Mouse (Mus musculus) heart, postnatal 14 days (tissue): ENCODE measurements around the gene Fhit. TPM values are rescaled to one million over a fixed set of nuclear protein-coding genes. Genes with fewer than 3 reads are reported as not detected.

ENCODE experiments used
- DNase-seq, 2 experiments: peaks; one replicate each; pipeline ENCODE4 v3.0.0; 2021 to 2022
- intact Hi-C: fragments of 180-260 bp; cut with DNase I; formaldehyde crosslinking; loops from one replicate; pipeline ENCODE4 v1.15.1; 2025
- total RNA-seq, 2 experiments: library from RNA; stranded (reverse); gene quantifications; 2 replicates each; pipeline ENCODE4 v1.2.3; 2021

Gene Fhit
- total RNA-seq, 2 experiments from 2014 or later: 4.3 to 7.1 TPM

DNA sequence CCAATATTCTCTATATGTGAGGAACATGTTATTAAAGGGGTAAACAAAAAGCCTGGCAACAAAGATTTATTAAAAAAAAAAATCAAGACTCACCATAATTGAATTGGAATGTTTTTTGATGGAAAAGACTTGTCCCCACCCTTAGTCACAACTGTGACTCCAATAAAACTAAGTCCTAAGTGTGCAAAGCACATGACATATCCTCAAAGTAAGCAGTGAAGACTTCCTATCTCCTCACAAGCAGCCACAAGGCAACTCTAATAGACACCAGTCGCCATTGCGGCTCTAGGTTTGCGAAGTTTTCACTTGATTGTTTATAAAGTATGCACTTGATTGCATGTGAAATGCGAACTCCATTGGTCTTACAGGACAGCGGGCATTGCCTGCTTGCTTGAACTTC is 956.1 kb downstream of the Fhit start:
- intact Hi-C loops: no loop called here
- no peak for DNase-seq

DNA sequence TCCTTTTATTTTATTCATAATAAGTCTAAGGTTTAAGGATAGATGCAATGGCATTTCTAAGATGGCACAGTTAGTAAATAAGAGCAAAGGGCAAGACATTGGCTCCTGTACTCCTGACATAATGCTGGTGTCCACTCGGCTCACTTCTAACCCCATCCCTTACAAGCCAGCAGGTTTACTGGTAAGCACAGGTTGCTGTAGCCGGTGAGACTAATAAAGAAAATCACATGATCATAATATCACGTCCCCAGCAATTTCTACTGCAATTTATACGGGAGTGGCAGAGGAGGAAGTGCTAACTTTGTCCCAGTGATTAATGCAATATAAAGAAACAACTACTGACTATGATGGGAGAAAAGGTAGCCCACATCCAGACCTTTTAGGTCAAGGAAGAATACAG is 956.5 kb downstream of the Fhit start:
- intact Hi-C loops: no loop called here
- DNase-seq: no peak

DNA sequence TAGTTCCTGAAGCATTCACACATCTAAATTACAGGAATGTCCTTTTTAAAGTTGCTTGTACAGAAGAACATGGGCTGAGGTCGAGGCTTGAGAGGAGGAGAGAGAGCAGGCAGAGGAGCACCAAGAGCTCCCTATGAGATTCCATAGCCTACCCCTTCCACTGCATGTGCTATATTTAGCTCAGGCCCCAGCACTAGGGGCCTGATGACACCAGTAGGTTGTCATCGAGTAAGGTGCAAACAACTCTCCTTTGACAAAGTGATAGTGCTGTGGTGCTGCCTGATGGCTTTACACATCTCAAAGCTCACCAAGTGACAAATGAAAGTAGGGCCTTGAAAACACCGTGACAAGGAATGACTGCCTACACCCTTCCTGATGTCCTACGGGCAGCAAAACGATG is 967.7 kb downstream of the Fhit start:
- peak; percentile 1 to 5 for DNase-seq
- intact Hi-C loops: no loop called here

DNA sequence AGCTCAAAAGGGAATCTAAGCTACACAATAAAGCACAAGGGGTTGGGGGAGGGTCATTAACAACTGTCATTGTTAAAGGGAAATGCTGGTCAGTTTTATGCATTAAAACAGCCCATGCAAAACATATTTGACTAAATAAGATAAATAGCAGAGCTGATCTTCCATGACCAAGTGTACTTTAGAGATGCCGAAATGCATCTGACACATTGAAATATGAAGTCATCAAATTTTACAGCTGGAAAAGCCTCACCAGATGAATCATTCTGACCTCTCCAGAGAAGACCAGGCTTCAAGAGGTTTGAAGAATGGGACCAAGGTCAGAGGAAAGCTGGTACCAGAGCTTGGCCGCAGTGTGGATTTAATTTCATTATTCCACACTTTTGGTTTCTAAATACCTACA is 990.1 kb downstream of the Fhit start:
- no peak for DNase-seq
- intact Hi-C loops: no loop called here

DNA sequence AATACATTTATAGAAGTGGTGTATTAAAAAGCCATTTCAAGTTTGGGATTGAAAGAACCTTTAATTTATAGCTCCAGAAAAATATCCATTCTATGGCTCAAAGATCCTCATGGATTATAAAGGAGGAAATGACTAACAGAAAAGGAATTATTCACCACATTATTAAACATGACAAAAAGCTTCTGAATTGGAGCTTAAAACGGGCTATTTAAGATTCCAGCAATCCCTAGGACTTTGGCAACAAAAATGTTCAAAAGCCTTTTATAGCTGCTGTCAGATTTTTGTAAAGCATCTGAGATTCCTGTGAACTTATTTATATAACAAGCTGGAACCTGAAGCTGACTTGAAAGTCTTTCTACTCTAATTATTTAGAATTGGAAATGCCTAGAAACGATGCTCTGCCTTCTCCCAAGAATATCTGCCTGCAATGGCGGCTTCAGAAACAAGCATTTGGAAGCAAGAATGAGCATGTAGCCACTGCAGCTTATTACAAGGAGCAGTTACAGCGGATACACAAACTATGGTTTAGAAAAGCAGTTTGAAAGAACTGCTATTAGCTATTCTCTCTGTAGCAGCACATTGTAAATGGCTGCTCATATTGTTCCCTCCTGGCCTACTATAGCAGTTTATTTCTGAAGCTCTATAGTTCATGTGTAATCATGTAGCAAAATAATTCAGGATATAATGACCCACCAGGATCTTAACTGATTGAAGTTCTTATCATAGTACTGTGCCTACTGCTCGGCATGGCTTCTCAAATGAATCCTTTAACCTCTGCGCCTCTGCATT is 995.0 kb downstream of the Fhit start:
- intact Hi-C loops: no loop called here
- DNase-seq: no peak

DNA sequence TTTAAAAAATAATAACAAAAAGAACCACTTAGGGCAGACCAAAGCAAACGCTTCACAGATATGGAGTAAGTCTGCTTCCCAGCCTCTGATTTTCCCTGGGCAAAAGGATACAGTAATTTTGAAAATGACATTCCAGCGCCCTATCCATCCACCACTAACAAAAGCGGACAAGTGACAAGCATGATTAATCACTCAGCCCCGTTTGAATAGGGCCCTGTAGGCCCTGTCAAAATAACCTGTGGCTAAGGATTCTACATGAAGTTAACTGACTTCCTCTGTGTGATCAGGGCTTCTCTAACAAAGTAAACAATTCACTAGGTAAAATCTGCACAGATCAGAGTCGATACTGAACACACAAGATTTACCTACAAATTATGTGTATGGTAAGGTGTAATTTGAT is 1012.0 kb downstream of the Fhit start:
- intact Hi-C loops: no loop called here

DNA sequence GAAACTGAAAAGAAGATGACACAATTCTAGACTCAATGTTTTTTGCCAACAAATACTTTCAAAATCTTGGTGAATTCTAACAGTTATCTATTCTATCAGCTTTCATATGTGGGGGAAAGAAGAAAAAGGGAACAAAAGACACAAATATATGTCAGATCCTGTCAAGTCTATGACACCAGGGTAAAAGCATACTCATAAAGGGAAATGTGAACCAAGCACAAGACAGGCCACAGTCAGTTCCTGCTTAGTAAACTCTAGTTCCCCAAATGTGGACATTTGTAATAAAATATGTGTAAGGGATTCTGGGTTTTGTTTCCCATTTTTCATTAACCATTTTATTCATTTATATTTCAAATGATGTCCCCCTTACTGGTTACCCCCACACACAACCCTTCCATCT is 1022.5 kb downstream of the Fhit start:
- intact Hi-C loops: no loop called here
- no peak for DNase-seq

More for the DNA sequence above, 1012.0 kb downstream of the Fhit start:
- DNase-seq: no peak

DNA sequence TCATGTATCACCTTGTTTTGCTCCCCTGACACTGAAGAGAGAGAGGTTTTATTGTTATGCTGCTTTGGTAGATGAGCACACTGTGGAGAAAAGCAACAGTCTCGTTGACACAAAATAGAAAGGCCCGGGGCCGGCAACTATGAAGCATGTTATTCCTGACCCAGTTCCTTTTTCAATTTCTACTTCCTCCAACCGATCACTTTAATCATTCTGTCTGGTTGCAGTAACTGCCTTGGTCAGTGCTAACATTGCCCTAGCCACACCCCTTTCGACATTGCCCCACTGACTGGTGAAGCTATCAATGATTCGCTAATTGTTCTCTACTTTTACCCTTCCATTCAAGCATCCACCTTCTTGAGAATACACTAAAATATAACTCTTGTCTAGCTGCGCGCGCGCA is 1028.0 kb downstream of the Fhit start:
- intact Hi-C loops: no loop called here
- DNase-seq: no peak

DNA sequence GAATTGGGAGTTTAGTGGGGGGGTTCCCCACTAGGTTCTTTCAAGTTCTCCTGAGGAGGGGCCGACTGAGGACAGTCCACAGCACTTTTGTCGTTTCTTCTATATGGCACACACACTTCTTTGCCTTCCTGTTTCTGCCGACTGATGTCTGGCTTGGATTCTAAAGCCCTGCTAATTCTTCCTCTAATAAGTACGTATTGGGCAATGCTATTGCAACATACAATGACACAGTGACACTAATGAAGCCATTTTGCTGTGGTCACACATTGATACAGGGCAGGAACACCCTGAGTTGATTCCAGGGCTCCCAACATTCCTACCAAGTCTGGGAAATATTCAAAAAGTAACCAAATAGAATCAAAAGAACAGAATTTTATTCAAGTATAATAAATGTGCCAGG is 1032.2 kb downstream of the Fhit start:
- DNase-seq: no peak
- intact Hi-C loops: no loop called here

DNA sequence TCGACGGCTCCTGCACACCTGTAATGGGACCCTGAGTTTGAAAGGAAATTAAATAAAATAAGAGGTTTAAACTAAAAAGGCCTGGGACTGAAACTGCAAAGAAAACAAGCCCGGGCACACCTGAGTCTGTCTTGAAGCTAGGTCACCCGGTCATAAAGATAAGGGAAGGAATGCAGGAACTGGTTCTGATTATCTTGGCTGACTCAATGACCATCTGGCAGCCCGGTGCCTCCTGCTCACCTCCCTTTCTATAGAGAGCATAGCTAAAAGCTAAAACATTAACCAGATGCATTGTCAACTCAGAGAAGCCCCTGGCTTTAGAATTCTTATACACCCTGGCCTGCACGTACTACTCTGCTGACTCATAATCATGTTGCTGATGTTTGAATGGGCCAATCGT is 1032.7 kb downstream of the Fhit start:
- no peak for DNase-seq
- intact Hi-C loops: no loop called here

DNA sequence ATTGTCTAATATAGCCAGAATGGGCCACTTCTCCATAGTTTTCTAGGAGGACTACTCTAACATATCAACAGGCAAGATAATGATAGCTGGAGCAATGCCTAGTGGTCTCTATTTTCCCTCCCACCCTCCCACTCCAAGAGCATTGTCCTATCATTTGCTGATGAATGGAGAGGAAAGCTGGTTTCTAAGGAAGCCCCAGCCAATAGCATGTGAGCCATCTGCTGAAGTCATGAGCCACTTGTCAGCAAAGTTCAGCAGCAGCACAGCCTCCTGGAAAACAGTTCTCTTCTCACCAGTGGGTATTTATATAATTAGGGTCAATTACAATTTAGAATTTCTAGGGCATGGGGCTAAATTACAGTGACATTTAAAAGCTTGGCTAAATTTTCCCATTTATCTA is 1035.3 kb downstream of the Fhit start:
- no peak for DNase-seq
- intact Hi-C loops: no loop called here

DNA sequence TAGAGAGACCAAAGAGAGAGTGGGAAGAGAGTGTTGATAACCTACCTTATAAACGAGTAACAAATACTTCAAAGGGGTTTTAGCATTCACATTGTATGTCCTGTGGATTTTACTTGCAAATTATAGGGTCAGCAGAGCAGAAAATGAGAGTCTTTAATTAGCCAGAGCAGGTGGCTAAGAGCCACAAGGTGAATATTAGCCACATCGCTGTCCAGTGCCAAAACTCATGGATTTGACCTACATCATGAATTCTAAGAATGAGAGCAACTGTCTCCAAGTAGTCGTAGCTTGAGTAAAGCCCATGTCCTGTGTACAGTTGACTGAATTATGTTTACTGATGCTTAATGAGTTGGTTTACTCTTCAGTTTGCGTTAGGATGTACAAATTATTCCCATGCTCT is 1039.7 kb downstream of the Fhit start:
- intact Hi-C loops: no loop called here
- DNase-seq: no peak

DNA sequence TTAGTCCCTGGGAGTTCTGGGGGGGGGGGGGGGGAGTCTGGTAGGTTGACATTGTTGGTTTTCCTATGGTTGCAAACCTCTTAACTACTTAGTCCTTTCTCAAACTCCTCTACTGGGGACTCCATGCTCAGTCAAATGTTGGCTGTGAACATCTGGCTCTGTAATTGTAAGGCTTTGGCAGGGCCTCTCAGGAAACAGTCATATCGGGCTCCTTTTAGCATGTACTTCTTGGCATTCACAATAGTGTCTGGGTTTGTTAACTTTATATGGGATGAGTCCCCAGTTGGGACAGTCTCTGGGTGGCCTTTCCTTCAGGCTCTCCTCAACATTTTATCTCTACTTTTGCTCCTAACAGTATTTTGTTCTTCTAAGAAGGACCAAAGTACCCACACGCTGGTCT is 1065.6 kb downstream of the Fhit start:
- peak; percentile 2 to 6 for DNase-seq
- intact Hi-C loops: no loop called here

DNA sequence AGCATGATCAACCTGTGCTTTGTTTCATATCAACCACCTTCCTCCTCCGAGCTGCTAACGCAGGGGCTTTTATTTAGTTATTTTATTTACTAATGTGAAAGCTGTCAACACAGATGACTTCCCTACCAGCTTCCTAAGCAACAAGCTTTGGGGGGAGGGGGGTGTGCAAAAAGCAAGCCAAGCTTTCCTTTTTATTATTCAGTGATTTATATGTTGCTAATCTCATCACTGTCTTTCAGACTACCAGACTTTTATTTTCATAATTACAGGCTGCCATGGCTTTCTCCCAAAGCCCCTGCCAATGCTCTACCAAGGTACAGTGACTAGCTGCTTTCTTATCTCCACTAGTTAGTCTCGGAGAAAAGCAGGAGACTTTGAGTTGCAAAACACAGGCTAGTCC is 1082.8 kb downstream of the Fhit start:
- DNase-seq: no peak
- intact Hi-C loops: no loop called here

DNA sequence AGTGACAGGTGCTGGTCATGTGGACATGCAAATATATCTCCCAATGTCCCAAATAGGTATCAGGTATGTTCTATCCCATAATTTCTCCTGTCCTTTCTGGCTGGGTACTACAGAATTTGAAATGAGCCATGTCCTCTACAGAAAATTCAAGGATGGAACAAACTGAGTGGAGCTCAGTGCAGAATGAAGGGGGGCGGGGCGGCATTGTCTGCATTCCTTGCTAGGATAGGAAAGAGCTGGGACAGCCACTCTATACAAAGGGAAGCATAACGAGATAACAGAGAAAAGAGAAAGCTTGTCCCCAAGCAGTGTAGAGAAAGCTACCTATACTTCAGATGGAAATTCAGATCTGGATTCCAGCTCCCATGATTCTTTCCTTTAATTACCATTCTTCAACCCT is 1111.9 kb downstream of the Fhit start:
- intact Hi-C loops: no loop called here
- no peak for DNase-seq

DNA sequence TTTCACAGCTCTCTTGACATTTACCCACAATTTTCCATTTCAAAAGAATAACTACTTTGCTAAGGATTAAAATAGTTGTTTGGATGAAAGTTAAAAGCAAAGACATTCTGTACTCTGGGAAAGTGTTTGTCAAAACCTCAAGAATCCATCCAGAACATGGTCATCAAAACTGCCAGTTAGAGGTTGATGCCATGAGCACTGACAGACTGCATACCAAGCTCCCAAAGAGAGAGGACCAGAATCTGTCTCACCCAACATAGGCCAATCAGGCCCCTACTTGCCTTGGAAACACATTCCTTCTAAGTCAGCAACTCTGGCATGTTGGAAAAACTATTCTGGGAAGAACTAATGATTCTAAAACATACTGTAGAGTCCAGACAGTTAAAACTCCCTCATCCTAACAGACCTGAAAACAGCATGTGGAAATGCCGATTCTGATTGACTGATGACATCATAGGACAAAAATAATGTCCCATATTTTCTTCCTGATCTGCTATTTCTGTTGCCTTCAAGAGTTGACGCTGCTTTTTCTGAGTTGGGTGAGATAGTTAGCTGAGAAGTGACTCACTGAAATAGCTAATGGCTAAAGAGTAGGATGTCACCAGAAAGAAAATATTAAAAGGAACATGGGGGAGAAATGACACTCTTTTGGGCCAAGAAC is 1114.6 kb downstream of the Fhit start:
- intact Hi-C loops: no loop called here
- no peak for DNase-seq

DNA sequence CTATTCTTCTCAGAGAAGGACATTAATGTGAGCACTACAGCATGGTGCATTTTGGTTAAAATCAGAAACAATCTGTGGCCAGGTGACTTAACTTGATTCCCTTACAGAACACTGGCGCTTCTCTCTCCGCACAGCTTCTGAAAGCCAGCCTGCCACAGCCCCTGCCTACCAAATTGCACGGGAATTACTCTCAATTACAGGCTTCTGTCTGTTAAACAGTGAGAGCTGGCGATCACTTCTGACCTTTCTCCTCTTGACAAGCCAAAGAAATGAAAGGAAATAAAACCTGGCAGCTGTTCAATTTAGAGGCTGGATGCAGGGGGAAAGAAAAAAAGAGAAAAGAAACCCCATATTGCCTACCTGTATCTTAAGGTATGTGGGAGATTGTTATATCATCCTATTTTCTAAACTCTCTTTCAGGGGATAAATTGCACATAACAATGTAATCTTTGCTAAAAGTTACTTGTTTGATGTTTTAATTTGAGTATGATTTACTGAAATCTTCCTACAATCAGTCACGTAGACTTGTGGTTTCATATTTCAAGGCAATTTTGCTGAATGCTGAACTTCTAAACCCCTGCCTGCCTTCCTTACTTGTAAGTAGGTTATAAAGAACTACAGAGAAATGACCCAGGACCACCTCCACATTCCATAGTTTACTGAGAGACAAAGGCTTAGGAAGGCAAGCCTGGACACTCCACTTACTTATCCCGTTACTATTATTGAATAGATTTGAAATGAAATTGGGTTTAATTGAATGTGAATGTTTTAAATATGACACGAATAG is 1115.3 kb downstream of the Fhit start:
- no peak for DNase-seq
- intact Hi-C loops: no loop called here

DNA sequence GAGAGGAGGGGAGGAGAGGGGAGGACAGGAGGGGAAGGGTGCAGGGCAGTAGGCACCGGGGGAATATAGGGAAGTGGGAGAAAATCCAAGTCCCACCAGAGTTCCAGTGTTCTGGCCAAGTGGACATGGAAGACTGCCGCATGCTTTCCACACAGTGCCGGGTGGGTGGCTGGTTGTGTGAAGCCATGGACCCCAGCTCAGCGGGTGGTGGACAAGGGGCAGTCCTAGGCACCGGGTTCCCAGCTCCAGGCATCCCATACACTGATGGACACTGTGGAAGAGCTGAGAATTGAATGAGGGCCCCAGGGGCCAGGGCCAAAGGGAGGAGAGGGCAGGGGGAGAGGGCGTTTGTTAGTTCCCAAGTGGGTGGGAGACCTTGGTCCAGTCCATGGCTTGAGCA is 1123.8 kb downstream of the Fhit start:
- DNase-seq: no peak
- intact Hi-C loops: no loop called here

DNA sequence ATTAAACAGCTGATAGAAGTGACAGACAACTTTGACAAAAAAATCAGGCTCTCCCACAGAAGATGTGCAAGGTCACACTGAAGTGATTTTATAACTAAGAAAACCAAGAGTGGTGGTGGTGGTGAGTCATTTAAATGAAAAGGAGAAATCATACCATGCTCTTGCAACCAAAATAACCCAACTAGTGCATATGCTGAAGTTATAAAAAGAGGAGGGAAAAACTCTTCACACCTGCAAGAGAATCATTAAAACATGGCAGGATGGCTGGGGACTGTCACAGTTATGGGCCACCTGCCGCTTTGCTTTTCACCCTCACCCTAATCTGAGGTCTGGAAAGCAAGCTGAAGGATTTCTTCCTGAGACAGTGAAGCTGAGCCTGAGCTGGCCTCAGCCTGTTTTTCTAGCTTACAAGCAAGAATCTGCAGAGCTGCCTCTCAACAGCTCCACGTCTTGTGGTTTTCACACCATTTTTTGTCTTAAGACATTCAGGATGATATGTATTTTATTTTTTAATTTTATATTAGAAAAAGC is 1125.1 kb downstream of the Fhit start:
- intact Hi-C loops: no loop called here

DNA sequence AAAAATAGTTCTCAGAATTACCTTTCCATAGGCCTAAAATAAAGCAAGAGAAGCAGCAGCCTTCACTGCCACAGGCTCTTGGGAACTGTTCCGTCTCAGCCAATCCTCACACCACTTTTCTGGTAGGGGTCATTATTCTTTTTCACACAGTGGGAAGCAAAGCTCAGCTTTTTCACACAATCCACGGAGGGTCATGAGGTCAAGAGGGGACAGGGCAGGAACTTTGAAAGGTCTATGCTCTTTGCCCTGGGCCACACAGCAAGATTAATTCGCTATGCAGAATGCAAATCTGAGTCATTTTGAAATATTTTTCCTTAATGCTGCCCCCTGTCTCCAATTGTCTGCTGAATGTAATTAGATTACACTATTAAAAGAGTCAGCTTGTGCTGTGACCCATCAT is 1126.2 kb downstream of the Fhit start:
- intact Hi-C loops: no loop called here
- DNase-seq: no peak

More for the DNA sequence above, 1125.1 kb downstream of the Fhit start:
- DNase-seq: no peak

DNA sequence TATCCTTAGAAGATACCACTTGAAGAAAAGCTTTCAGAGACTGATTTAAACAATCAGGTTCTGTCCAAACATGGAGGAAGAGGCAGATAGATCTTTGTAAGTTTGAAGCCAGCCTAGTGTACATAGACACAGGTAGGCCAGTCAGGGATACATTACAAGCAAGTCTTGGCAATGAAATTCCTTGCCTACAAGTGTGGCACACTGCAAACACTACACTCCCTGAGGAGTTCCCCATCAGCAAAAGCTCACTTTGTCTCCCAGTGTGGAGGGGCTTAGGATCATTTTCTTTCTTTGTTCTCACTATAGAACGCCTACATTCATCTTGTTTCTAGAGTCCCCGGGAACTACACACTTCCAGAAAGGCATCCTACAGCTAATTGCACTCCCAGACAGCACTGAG is 1126.6 kb downstream of the Fhit start:
- no peak for DNase-seq
- intact Hi-C loops: no loop called here
